ENCODE assay signal across 8 mouse cellular contexts in the genomic region with DNA sequence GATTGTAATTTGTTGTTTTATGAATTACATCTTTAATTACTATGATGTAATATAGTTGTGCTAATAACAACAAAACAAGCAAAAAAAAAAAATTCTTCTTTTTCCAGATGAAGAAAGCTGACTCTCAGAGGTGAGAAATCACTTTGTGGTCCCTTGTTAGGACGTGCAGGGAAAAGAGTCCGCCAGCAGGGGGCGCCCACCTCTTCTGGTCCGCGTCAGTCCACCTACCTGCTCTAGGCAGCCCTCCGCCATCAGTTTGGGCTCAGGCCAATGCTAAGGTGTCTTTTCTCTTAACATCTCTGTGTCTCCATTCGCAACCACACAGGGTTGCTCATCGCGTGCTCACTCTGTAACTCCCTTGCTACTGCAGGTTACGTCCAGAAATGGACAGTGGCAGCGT. TPM values are rescaled to one million over a fixed set of nuclear protein-coding genes. Genes with fewer than 3 reads are reported as not detected.
DNase-seq lines count a peak whose midpoint lies in the region; ATAC-seq lines count a peak whose summit lies in the region.

No protein-coding gene starts in this region.

- H3K27ac ChIP-seq in forebrain, embryonic 13.5 days = no peak overlapping the region
- no peak overlapping the region for H3K27ac ChIP-seq in hindbrain, embryonic 10.5 days

- 15% methylated on average over 11 of the region's 11 CpGs for WGBS in forebrain, embryonic 13.5 days
- WGBS in hindbrain, embryonic 10.5 days = 18% methylated on average over 11 of the region's 11 CpGs

- H3K27me3 ChIP-seq in forebrain, embryonic 13.5 days = peaks cover 5% of the 10 kb centered on the region; the same call in 1 of the 2 replicates
- H3K27me3 ChIP-seq in hindbrain, embryonic 10.5 days (ENCODE audit: insufficient read depth, poor library complexity, severe bottlenecking) = peaks cover 37% of the 10 kb centered on the region

- H3K4me1 ChIP-seq in forebrain, embryonic 13.5 days = peaks cover 11% of the 10 kb centered on the region
- peaks cover 4% of the 10 kb centered on the region; the same call in 1 of the 2 replicates for H3K4me1 ChIP-seq in hindbrain, embryonic 10.5 days (replicated peaks)

- H3K4me3 ChIP-seq in forebrain, embryonic 13.5 days = no peak overlapping the region
- H3K4me3 ChIP-seq in hindbrain, embryonic 10.5 days = no peak overlapping the region

- no peak overlapping the region for H3K4me2 ChIP-seq in forebrain, embryonic 13.5 days

- peak; percentile 46 for DNase-seq in MN1 (ENCODE audit: low spot score)
- peak; percentile 40 for DNase-seq in c-Kit-positive CD71-negative TER-119-negative erythroid progenitor cells, embryonic 14.5 days (ENCODE audit: low read depth)
- peak; percentile 79 for DNase-seq in hindbrain, embryonic 10.5 days (ENCODE audit: low spot score)
- DNase-seq in layer of hippocampus, adult 9-11 months = peak; percentile 51
- DNase-seq in lung, postnatal 4 days = peak; percentile 70 to 79
- DNase-seq in right cerebral cortex, adult 2 months (ENCODE audit: low spot score in 2 of 2) = peak; percentile 78 to 82
- peak; percentile 88 for DNase-seq in urinary bladder, postnatal 25 days (ENCODE audit: low spot score)

- H3K36me3 ChIP-seq in forebrain, embryonic 13.5 days (ENCODE audit: poor library complexity, severe bottlenecking) = no peaks in the 10 kb centered on the region
- H3K36me3 ChIP-seq in hindbrain, embryonic 10.5 days = no peaks in the 10 kb centered on the region

- no peaks in the 10 kb centered on the region; the same call in 1 of the 2 replicates for H3K9me3 ChIP-seq in forebrain, embryonic 13.5 days (replicated peaks)
- 0 out of 2 replicates have a peak, but pooled peaks cover 5% of the 10 kb centered on the region for H3K9me3 ChIP-seq in hindbrain, embryonic 10.5 days

- peak; percentile 74; the same call in 1 of the 2 replicates for ATAC-seq in forebrain, embryonic 13.5 days

- H3K9ac ChIP-seq in forebrain, embryonic 13.5 days = no peak overlapping the region

RNA-seq across cellular contexts. Expression of gene Hunk, which starts 5.9 kb away (rescaled TPM):
- polyA plus RNA-seq in forebrain, embryonic 13.5 days (2015; fragmentation: Nextera tagmentation; extraction: Ambion mirVana) = 10.3 and 11.1 TPM in 2 replicates
- 12.7 and 14.4 TPM in 2 replicates for polyA plus RNA-seq in hindbrain, embryonic 10.5 days (2016; fragmentation: Nextera tagmentation; extraction: Ambion mirVana)
